Mouse (Mus musculus): Measurements from ENCODE around the gene Ntpcr.

Gene Ntpcr

DNA sequence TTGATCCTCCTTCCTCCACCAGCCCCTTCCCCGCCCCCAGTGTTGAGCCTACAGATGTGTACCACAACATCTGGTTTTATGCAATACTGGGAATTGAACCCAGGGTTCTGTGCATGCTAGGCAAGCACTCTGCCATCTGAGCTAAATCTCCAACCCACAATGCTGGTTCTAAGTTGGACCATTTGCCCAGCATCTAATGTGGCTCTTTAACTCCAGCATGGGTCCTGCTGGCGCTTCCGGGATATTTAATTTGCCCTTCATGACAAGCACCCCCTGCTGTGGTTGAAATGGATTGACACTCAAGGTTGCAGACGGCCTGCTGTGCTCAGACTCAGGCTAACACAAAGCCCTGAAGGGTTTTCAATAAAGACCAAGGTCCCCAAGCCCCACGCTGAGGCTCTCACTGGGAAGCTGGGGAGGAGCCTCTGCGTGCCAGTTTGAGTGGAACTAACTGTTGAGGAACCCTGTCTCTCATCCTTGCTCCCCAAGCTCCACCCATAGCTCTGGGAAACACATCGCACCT, 43.6 kb downstream of the Ntpcr start:
- no peak for DNase-seq (ENCODE audit: low read depth in 2 of 2, low spot score in 2 of 2)

DNA sequence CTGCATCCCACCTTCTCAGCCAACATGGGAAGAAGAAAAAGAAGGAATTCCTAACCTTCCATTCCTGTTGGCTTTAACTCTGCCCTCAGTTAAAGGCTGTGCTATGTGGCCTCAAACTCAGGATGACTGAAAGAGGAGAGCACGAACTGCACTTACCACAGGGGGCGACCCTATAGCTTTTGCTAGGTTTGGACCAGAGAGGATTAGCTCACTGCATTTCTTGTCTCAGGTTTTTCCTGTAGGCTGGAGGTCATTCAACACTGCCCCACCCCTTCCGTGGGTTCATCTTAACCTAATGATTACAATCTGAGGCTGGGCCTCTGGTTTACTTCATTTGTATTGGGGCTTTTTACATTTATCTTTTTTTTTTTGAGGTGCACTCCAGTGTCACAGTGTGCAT, 45.3 kb downstream of the Ntpcr start:
- no peak for DNase-seq (ENCODE audit: low read depth in 2 of 2, low spot score in 2 of 2)

DNA sequence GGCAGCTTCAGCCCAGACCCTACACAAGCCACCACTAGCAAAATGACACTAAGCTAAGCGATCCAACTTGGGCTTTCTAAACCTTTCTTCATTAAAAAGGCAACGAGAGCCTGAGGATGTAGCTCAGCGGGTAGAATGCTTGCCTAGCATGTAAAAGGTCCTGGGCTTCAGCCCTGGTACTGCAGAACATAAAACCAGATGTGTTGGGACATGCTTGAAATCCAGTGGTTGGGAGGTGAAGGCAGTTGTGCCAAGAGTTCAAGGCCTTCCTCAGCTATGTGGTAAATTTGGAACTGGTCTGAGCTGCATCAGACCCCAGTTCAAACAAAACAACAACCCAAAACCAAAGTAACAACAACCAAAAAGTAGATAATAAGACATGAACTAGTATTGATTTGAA, 46.6 kb downstream of the Ntpcr start:
- no peak for DNase-seq (ENCODE audit: low read depth in 2 of 2, low spot score in 2 of 2)

DNA sequence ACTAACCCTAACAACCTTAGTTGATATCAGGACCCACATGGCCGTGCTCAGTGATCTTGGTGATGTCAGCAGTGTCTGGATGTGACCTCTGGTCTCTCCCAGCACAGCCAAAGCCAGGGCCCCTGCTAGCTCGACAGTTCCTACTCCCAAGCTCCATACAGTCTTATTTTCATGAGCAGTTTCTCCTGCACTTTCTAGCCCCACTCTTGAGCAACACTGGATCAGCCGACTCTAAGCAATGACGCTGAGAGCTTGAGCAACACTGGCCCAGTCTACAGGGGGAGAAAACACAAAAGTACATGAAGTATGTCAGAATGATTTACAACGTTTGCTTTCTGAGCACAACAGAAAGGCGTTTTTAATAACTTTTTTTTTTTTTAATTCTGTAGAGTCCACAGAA, 47.0 kb downstream of the Ntpcr start:
- DNase-seq (ENCODE audit: low read depth in 2 of 2, low spot score in 2 of 2), result no peak

DNA sequence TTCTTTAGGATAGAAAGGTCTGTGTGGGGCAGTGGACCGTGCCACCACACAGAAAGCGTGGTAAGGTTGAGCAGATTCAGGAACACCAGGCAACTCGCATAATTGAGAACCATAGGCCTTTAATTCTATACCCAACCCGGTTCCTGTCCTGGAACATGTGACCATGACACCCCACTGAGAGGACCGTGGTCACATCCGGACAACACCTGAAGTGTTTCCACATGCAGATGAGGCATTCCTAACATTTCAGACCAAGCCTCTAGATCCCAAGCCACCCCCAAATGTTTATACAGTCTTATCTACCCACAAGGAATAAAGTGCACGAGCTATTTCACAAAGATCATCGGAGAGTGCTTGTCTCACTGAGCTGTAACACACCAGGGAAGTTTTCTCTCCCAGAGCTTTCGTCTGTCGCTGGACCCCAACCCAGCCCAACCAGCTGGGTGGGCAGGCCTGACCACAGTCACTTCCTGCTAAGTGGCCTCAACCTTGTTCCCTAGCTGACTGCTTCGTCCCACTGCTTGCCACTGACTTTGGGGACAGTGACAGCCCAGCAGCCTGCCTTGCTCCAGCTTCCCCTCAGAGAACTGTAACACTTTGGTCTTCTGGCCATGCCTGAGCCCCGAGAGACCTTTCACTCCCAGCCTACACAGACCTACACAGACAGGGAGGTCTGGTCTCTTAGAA, 47.9 kb downstream of the Ntpcr start:
- no peak for DNase-seq (ENCODE audit: low read depth in 2 of 2, low spot score in 2 of 2)

DNA sequence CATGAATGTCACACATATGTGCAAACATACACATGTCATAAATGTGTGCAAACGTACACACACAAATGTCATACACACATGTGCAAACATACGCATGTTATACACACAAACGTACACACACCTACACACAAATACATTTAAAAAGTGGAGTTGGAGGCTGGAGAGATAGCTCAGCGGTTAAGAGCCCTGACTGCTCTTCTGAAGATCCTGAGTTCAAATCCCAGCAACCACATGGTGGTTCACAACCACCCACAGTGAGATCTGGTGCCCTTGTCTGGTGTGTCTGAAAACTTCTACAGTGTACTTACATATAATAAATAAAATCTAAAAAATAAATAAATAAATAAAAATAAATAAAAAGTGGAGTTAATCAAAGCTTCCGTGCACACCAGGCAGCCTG, 49.2 kb downstream of the Ntpcr start:
- DNase-seq (ENCODE audit: low read depth in 2 of 2, low spot score in 2 of 2), result no peak

DNA sequence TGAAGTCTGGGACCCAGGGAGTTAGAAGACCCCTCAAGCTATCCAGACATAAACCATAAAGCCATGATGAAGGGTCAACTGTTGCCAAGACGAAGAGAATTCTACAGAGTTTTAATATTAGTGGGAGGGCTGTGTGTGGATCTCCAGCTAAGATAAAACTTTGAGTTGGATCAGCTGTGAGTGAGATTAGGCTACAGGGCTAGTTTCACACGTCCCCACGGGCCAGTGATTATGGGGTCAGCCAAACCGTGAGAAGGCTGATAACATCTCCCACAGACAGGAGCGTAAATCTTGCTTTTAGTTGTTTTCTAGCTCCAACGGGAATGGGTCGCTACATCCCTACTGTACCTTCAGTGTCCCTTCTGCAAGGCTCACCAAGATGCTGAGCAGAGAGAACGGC, 49.9 kb downstream of the Ntpcr start:
- DNase-seq (ENCODE audit: low read depth in 2 of 2, low spot score in 2 of 2), result no peak

DNA sequence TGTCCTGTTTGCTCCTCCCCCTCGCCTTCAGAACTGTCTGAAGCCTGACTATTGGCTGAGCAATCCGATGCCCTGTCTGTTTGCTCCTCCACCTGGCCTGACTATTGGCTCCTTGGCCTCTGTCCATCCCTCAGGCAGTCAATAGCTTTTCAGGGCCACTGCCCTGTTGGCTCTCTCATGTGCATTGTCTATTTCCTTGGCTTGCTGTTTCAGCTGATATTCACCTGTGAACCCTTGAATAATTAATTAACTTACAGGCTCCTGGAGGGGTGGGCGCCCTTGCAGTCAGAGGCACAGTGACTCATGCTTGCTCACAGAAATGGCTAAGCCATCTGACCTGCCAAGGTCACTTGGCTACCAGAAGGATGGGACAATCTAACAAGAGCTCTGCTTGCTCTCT, 52.4 kb downstream of the Ntpcr start:
- DNase-seq (ENCODE audit: low read depth in 2 of 2, low spot score in 2 of 2), result no peak

DNA sequence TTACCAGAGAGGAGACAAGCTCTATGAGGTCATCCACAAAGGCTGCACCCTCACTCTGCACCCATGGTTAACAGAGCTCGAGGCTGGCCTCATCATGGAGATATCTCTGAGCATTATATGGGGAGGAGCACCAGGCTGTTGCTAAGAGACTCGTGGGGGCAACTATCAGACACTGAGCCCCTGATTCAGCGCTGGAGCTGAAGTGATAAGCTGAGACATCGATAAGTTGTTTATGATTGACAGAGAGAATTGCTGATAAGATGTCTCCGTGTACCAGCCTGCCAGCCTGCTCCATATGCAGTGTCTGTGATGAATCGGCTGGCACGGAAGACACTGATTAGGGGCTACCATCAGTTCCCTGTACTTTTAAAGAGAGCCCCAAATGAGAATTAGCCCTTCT, 57.1 kb downstream of the Ntpcr start:
- DNase-seq (ENCODE audit: low read depth in 2 of 2, low spot score in 2 of 2), result no peak

DNA sequence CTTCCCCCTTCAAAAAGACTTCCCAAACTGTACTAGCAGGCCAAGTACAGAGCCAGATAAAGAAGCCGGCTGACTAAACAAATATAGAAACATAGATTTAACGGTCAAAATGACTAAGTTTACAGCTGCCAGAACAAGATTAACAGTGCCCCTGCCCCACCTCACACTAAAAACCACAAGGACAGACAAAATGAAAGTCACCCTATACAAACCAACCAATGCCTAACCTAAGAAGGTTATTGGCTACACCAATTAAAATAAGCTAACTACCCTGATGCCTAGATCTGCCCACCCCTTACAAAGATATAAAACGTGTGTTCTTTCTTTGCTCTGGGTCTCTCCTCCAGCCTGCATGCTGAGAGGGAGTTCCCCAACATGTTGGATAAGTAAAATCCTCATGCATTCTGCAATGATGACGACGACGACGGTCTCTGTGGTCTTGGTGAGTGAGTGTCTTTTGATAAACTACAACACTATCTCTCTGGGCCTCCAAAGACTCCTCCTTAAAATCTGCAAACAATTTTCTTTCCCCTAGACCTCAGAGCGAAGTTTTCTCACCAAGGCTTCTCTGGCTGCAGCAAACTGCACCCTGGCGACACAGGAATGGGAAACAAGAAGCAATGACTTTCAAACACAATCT, 63.2 kb downstream of the Ntpcr start:
- DNase-seq (ENCODE audit: low read depth in 2 of 2, low spot score in 2 of 2), result no peak

DNA sequence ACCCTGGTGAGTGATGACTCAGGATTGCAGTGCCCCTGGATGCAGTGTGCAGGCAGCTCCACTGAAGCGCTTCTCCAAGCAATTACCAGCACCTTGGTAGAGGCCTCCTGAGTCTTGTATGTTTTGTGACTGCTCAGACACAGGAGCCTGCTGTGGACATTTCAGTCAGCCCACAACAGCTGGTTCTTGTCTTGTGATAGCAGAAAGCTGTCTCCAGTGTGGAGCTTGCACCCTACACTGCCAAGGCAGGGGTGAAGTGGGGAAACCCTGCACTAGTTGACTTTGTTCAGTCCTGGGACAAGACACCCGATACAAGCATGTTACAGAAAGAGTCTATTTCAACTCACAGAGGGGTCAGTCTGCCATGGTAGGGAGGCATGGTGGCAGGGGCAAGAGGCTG, 65.6 kb downstream of the Ntpcr start:
- DNase-seq (ENCODE audit: low read depth in 2 of 2, low spot score in 2 of 2), result no peak

DNA sequence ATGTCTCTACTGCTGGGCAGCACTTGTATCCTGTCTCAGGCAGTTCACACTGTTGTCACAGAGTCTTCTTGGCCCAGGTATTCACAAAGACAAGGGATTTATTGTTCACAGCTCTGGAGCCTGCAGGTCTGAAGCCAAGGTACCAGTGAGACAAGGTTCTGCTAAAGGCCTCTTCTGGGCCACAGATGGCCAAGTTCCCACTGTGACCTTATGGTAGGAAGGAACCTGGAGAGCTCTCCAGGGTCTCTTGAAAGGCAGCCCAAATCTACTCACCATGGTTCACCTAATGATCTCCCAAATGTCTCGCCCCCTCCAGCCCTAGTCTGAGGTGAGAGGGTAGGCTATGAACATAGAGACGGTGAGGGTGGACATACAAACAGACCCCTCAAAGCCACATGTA, 67.2 kb downstream of the Ntpcr start:
- DNase-seq (ENCODE audit: low read depth in 2 of 2, low spot score in 2 of 2), result no peak

Measured in CD8-positive naive resting alpha-beta T cell, adult 2 months (primary cell).